ENCODE assay signal across 8 mouse cellular contexts in genomic region chr11:86682861-86683260, GRCm38 (mm10). TPM values are rescaled to one million over a fixed set of nuclear protein-coding genes. Genes with fewer than 3 reads are reported as not detected.
DNase-seq lines count a peak whose midpoint lies in the region; ATAC-seq and TF ChIP-seq lines count a peak whose summit lies in the region.

No protein-coding gene starts in this region.

- H3K9me3 ChIP-seq in embryonic facial prominence, embryonic 12.5 days: no peaks in the 10 kb centered on the region
- no peaks in the 10 kb centered on the region for H3K9me3 ChIP-seq in intestine, embryonic 15.5 days
- no peaks in the 10 kb centered on the region for H3K9me3 ChIP-seq in neural tube, embryonic 12.5 days

- ATAC-seq in embryonic facial prominence, embryonic 12.5 days (ENCODE audit: insufficient number of reproducible peaks, insufficient read depth, low FRiP score, low TSS enrichment): no peak
- no peak for ATAC-seq in intestine, embryonic 15.5 days
- no peak for ATAC-seq in neural tube, embryonic 12.5 days (ENCODE audit: low FRiP score, low read depth)
- ATAC-seq in megakaryocyte-erythroid progenitor cell, adult 5-6 weeks (replicated peaks; ENCODE audit: low FRiP score, low TSS enrichment, poor library complexity, severe bottlenecking): no peak

- H3K4me3 ChIP-seq in layer of hippocampus, adult 2 months: peak overlapping the region; percentile 98
- peak overlapping the region; percentile 72 for H3K4me3 ChIP-seq in embryonic facial prominence, embryonic 12.5 days
- H3K4me3 ChIP-seq in intestine, embryonic 15.5 days (replicated peaks): peak overlapping the region; percentile 78
- peak overlapping the region; percentile 79 for H3K4me3 ChIP-seq in neural tube, embryonic 12.5 days

- H3K4me2 ChIP-seq in embryonic facial prominence, embryonic 12.5 days (replicated peaks): peak overlapping the region; percentile 88
- H3K4me2 ChIP-seq in intestine, embryonic 15.5 days (replicated peaks): peak overlapping the region; percentile 77
- peak overlapping the region; percentile 83 for H3K4me2 ChIP-seq in neural tube, embryonic 12.5 days (replicated peaks)

- peaks cover 12% of the 10 kb centered on the region for H3K36me3 ChIP-seq in embryonic facial prominence, embryonic 12.5 days
- H3K36me3 ChIP-seq in intestine, embryonic 15.5 days: no peaks in the 10 kb centered on the region
- peaks cover 13% of the 10 kb centered on the region; the same call in 1 of the 2 replicates for H3K36me3 ChIP-seq in neural tube, embryonic 12.5 days

- no peak for DNase-seq in layer of hippocampus, adult 2 months (ENCODE audit: low spot score in 2 of 2)
- DNase-seq in layer of hippocampus, postnatal 25 days (ENCODE audit: extremely low spot score in 1 of 2, low spot score in 1 of 2): no peak
- DNase-seq in cerebellum, adult 11-12 months: no peak
- no peak for DNase-seq in layer of hippocampus, adult 11-12 months (ENCODE audit: low spot score)

- H3K27ac ChIP-seq in layer of hippocampus, adult 2 months: peak overlapping the region; percentile 84
- no peak overlapping the region for H3K27ac ChIP-seq in embryonic facial prominence, embryonic 12.5 days
- no peak overlapping the region for H3K27ac ChIP-seq in intestine, embryonic 15.5 days
- no peak overlapping the region for H3K27ac ChIP-seq in neural tube, embryonic 12.5 days

- no peaks in the 10 kb centered on the region for H3K27me3 ChIP-seq in embryonic facial prominence, embryonic 12.5 days
- no peaks in the 10 kb centered on the region for H3K27me3 ChIP-seq in intestine, embryonic 15.5 days (replicated peaks)
- no peaks in the 10 kb centered on the region for H3K27me3 ChIP-seq in neural tube, embryonic 12.5 days (replicated peaks)

- H3K4me1 ChIP-seq in embryonic facial prominence, embryonic 12.5 days: peaks cover 23% of the 10 kb centered on the region
- peaks cover 14% of the 10 kb centered on the region; the same call in 1 of the 2 replicates for H3K4me1 ChIP-seq in intestine, embryonic 15.5 days (replicated peaks)
- peaks cover 18% of the 10 kb centered on the region for H3K4me1 ChIP-seq in neural tube, embryonic 12.5 days

- peak overlapping the region; percentile 80 for H3K9ac ChIP-seq in embryonic facial prominence, embryonic 12.5 days
- peak overlapping the region; percentile 93; the same call in 1 of the 2 replicates for H3K9ac ChIP-seq in intestine, embryonic 15.5 days
- H3K9ac ChIP-seq in neural tube, embryonic 12.5 days: peak overlapping the region; percentile 73

- WGBS in embryonic facial prominence, embryonic 12.5 days: 41% methylated on average over 7 of the region's 7 CpGs
- 24% methylated on average over 7 of the region's 7 CpGs for WGBS in intestine, embryonic 15.5 days
- 42% methylated on average over 7 of the region's 7 CpGs for WGBS in neural tube, embryonic 12.5 days

- TF ChIP-seq CTCF in layer of hippocampus, adult 2 months (conservative IDR thresholded peaks at IDR 0.05): no peak

RNA-seq across cellular contexts. Expression of gene Vmp1, which starts 0.8 kb away (rescaled TPM):
- 100 to 1,000 TPM; 111 to 139 TPM for total RNA-seq in layer of hippocampus, adult 2 months (2021)
- total RNA-seq in layer of hippocampus, postnatal 25 days (2021): 100 to 1,000 TPM; 117 to 132 TPM
- polyA plus RNA-seq in embryonic facial prominence, embryonic 12.5 days (2016; fragmentation: Nextera tagmentation; extraction: Ambion mirVana): 84.7 and 88.3 TPM in 2 replicates
- 168 and 176 TPM in 2 replicates for polyA plus RNA-seq in intestine, embryonic 15.5 days (2015; fragmentation: Nextera tagmentation; extraction: Ambion mirVana)
- polyA plus RNA-seq in neural tube, embryonic 12.5 days (2016; fragmentation: Nextera tagmentation; extraction: Ambion mirVana): 96.6 and 97.0 TPM in 2 replicates
- total RNA-seq in megakaryocyte-erythroid progenitor cell, adult 5-6 weeks (2014; fragmentation: Nextera tagmentation): 91.2 and 111 TPM in 2 replicates
- total RNA-seq in megakaryocyte-erythroid progenitor cell, adult 5-6 weeks (2017): 105 and 148 TPM in 2 replicates

RNA-seq across cellular contexts. Expression of gene Ptrh2, which starts 0.9 kb away (rescaled TPM):
- 10 to 100 TPM in 1 of 2 experiments, 1 to 10 TPM in 1; 9.0 to 10.1 TPM for total RNA-seq in layer of hippocampus, adult 2 months (2021)
- total RNA-seq in layer of hippocampus, postnatal 25 days (2021): 1 to 10 TPM; 8.9 to 9.8 TPM
- polyA plus RNA-seq in embryonic facial prominence, embryonic 12.5 days (2016; fragmentation: Nextera tagmentation; extraction: Ambion mirVana): 39.5 and 41.4 TPM in 2 replicates
- polyA plus RNA-seq in intestine, embryonic 15.5 days (2015; fragmentation: Nextera tagmentation; extraction: Ambion mirVana): 31.0 and 33.1 TPM in 2 replicates
- polyA plus RNA-seq in neural tube, embryonic 12.5 days (2016; fragmentation: Nextera tagmentation; extraction: Ambion mirVana): 32.0 and 32.7 TPM in 2 replicates
- 28.9 and 35.7 TPM in 2 replicates for total RNA-seq in megakaryocyte-erythroid progenitor cell, adult 5-6 weeks (2014; fragmentation: Nextera tagmentation)
- 39.3 and 39.6 TPM in 2 replicates for total RNA-seq in megakaryocyte-erythroid progenitor cell, adult 5-6 weeks (2017)
